Mouse (Mus musculus) embryonic facial prominence, embryonic 11.5 days (tissue): ENCODE results near the gene Klf5. TPM values are rescaled to one million over a fixed set of nuclear protein-coding genes. Genes with fewer than 3 reads are reported as not detected.

ENCODE experiments used
- ATAC-seq: fragments of 200-750 bp; cut with Nextera tagmentation; replicated peaks from 2 replicates; pipeline ENCODE4 v1.8.0; 2017; ENCODE audit warnings: low read depth; ENCODE audit not compliant: insufficient number of reproducible peaks, low FRiP score, low TSS enrichment
- DNase-seq: peaks from one replicate; pipeline ENCODE4 v3.0.0-alpha.2; 2015; ENCODE audit warnings: low spot score
- H3K27ac ChIP-seq: fragments of 300-500 bp; sonication (generic); replicated peaks from 2 replicates; pipeline ENCODE4 v1.5.1; 2014; ENCODE audit warnings: mild to moderate bottlenecking, low read depth, low read length, control low read depth
- H3K27me3 ChIP-seq: fragments of 300-500 bp; sonication (generic); 2 replicates; pipeline ENCODE4 v1.6.1; 2014; ENCODE audit warnings: mild to moderate bottlenecking, low read length, moderate library complexity, mixed read lengths; ENCODE audit not compliant: control insufficient read depth, insufficient read depth
- H3K36me3 ChIP-seq: fragments of 300-500 bp; sonication (generic); replicated peaks from 2 replicates; pipeline ENCODE4 v1.6.1; 2014; ENCODE audit warnings: low read depth, mild to moderate bottlenecking, low read length, moderate library complexity, mixed read lengths; ENCODE audit not compliant: control insufficient read depth, insufficient read depth
- H3K4me1 ChIP-seq: fragments of 300-500 bp; sonication (generic); 2 replicates; pipeline ENCODE4 v1.6.1; 2014; ENCODE audit warnings: low read length, mixed read lengths; ENCODE audit not compliant: control insufficient read depth, insufficient read depth
- H3K4me2 ChIP-seq: fragments of 300-500 bp; sonication (generic); 2 replicates; pipeline ENCODE4 v1.6.1; 2014; ENCODE audit warnings: low read depth, mild to moderate bottlenecking, control low read depth, low read length, moderate library complexity
- H3K4me3 ChIP-seq: fragments of 300-500 bp; sonication (generic); 2 replicates; pipeline ENCODE4 v1.5.1; 2014; ENCODE audit warnings: low read depth, low read length, control low read depth
- H3K9ac ChIP-seq: fragments of 300-500 bp; sonication (generic); replicated peaks from 2 replicates; pipeline ENCODE4 v1.6.1; 2014; ENCODE audit warnings: mild to moderate bottlenecking, control low read depth, low read length
- H3K9me3 ChIP-seq: fragments of 300-500 bp; sonication (generic); replicated peaks from 2 replicates; pipeline ENCODE4 v1.6.1; 2016; ENCODE audit warnings: mild to moderate bottlenecking, low read length, inconsistent platforms, mixed read lengths; ENCODE audit not compliant: control insufficient read depth
- WGBS: fragments of 180-500 bp; shearing (Covaris S2); extraction: QIAGEN DNeasy Blood & Tissue Kit; methylation state at CpG from one replicate; pipeline ENCODE4 v1.1.7; 2014; 5-methylcytosine and 5-hydroxymethylcytosine counted together
- polyA plus RNA-seq: library from polyadenylated mRNA; unstranded; fragments of >200 nt; fragmentation: Nextera tagmentation; extraction: Ambion mirVana; gene quantifications from 2 replicates; pipeline ENCODE4 v1.2.1, GENCODE M21; 2014

Klf5 gene
- polyA plus RNA-seq, 1 experiment from 2014 or later: 4.8 TPM

GRCm38 (mm10) chr14:99340703-99341102 is 42.2 kb downstream of the Klf5 start:
- 76% methylated on average over 1 of the region's 1 CpGs for WGBS
- Histone ChIP-seq H3K4me3 (no peak overlapping the region), H3K9ac (no peak overlapping the region), H3K4me2 (no peak overlapping the region), H3K4me1 (no peaks in the 10 kb centered on the region), H3K36me3 (no peaks in the 10 kb centered on the region), H3K27me3 (no peaks in the 10 kb centered on the region), H3K9me3 (no peaks in the 10 kb centered on the region), H3K27ac (no peak overlapping the region)
- DNase-seq: no peak
- ATAC-seq: no peak

- no peaks in the 10 kb centered on the region for H3K9me3 ChIP-seq
- DNase-seq (no peak), ATAC-seq (no peak)
- no peaks in the 10 kb centered on the region for H3K27me3 ChIP-seq
- no peak overlapping the region for H3K4me2 ChIP-seq
- no peak overlapping the region for H3K4me3 ChIP-seq
- no peak overlapping the region for H3K9ac ChIP-seq
- 73% methylated on average over 13 of the region's 13 CpGs for WGBS
- no peak overlapping the region for H3K27ac ChIP-seq
- no peaks in the 10 kb centered on the region for H3K4me1 ChIP-seq
- H3K36me3 ChIP-seq: no peaks in the 10 kb centered on the region
Measured at GRCm38 (mm10) chr14:99348175-99348764, 49.8 kb downstream of the Klf5 start.

GRCm38 (mm10) chr14:99349606-99350005 is 51.1 kb downstream of the Klf5 start:
- H3K4me3 ChIP-seq: no peak overlapping the region
- ATAC-seq (no peak), DNase-seq (no peak)
- no peak overlapping the region for H3K9ac ChIP-seq
- no peaks in the 10 kb centered on the region for H3K36me3 ChIP-seq
- no peaks in the 10 kb centered on the region for H3K27me3 ChIP-seq
- no peaks in the 10 kb centered on the region for H3K4me1 ChIP-seq
- H3K9me3 ChIP-seq: no peaks in the 10 kb centered on the region
- H3K27ac ChIP-seq: no peak overlapping the region
- no peak overlapping the region for H3K4me2 ChIP-seq
- 72% methylated on average over 6 of the region's 6 CpGs for WGBS

DNA sequence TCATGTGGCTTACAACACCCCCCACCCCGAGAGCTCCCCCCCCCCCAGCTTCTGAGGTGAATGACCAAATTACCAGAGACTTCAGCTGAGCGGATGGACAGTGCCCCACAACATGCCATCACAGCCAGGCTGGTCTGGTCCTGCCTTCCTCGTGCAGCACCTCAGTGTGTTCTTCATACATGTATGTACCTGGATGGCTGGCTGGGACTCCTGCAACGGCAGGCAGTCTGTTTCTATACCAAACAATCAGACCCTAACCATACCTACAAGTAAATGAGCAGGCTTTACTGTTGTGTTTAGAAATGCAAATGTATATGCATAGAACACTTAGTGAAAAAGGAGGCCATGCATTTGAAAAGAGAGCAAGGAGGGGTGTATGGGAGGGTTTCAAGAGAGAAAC is 54.5 kb downstream of the Klf5 start:
- H3K4me2 ChIP-seq: no peak overlapping the region
- no peaks in the 10 kb centered on the region for H3K4me1 ChIP-seq
- DNase-seq (no peak), ATAC-seq (no peak)
- H3K9ac ChIP-seq: no peak overlapping the region
- H3K4me3 ChIP-seq: no peak overlapping the region
- WGBS: 57% methylated on average over 4 of the region's 4 CpGs
- no peaks in the 10 kb centered on the region for H3K27me3 ChIP-seq
- H3K9me3 ChIP-seq: no peaks in the 10 kb centered on the region
- no peaks in the 10 kb centered on the region for H3K36me3 ChIP-seq
- H3K27ac ChIP-seq: no peak overlapping the region

GRCm38 (mm10) chr14:99354046-99354445 is 55.6 kb downstream of the Klf5 start:
- Histone ChIP-seq H3K9ac (no peak overlapping the region), H3K27me3 (no peaks in the 10 kb centered on the region), H3K4me2 (no peak overlapping the region), H3K4me1 (no peaks in the 10 kb centered on the region), H3K27ac (no peak overlapping the region), H3K36me3 (no peaks in the 10 kb centered on the region), H3K4me3 (no peak overlapping the region), H3K9me3 (no peaks in the 10 kb centered on the region)
- DNase-seq (no peak), ATAC-seq (no peak)
- 77% methylated on average over 2 of the region's 2 CpGs for WGBS

- no peaks in the 10 kb centered on the region for H3K9me3 ChIP-seq
- DNase-seq (no peak), ATAC-seq (no peak)
- H3K4me2 ChIP-seq: no peak overlapping the region
- H3K27me3 ChIP-seq: no peaks in the 10 kb centered on the region
- no peak overlapping the region for H3K27ac ChIP-seq
- no peaks in the 10 kb centered on the region for H3K4me1 ChIP-seq
- H3K9ac ChIP-seq: no peak overlapping the region
- no peak overlapping the region for H3K4me3 ChIP-seq
- WGBS: 89% methylated on average over 10 of the region's 10 CpGs
- H3K36me3 ChIP-seq: no peaks in the 10 kb centered on the region
Measured at GRCm38 (mm10) chr14:99354761-99355609, 56.5 kb downstream of the Klf5 start.

DNA sequence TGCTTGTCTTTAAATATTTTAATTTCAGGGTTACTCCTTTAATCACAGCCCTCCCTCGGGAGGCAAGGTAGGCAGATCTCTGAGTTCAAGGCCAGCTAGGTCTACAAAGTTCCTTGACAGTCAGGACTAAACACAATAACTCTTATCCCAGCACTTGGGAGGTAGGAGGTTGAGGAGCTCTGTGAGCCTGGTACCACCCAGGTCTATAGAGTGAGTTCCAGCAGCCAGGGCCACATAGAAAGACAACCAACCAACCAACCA is 57.0 kb downstream of the Klf5 start:
- Histone ChIP-seq H3K27ac (no peak overlapping the region), H3K4me2 (no peak overlapping the region), H3K27me3 (no peaks in the 10 kb centered on the region), H3K4me3 (no peak overlapping the region), H3K9me3 (no peaks in the 10 kb centered on the region), H3K36me3 (no peaks in the 10 kb centered on the region), H3K4me1 (no peaks in the 10 kb centered on the region), H3K9ac (no peak overlapping the region)
- DNase-seq (no peak), ATAC-seq (no peak)
- 84% methylated on average over 1 of the region's 1 CpGs for WGBS

DNA sequence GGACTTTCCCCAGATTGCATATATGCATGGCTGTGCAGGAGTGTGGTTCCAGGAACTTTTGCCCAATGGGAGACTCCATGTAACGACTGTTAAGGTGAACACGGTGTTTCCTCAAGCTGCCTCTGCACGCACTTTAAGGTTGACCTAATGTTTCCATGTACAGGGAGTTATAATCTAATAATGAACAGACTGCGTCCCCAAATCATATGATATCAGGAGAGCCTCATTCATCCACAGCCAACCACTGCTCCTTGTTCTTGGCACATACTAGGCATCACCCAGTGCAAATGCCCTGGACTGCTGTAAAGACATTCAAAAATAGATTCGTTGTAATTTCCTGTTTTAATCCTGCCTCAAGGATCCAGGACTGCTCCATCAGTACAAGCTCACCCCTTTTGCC is 64.5 kb downstream of the Klf5 start:
- no peaks in the 10 kb centered on the region for H3K9me3 ChIP-seq
- DNase-seq (no peak), ATAC-seq (no peak)

More for the DNA sequence above, 64.5 kb downstream of the Klf5 start:
- no peaks in the 10 kb centered on the region for H3K4me1 ChIP-seq
- H3K4me3 ChIP-seq: no peak overlapping the region
- no peak overlapping the region for H3K9ac ChIP-seq
- WGBS: 84% methylated on average over 5 of the region's 5 CpGs
- no peak overlapping the region for H3K27ac ChIP-seq
- H3K36me3 ChIP-seq: no peaks in the 10 kb centered on the region
- no peak overlapping the region for H3K4me2 ChIP-seq
- no peaks in the 10 kb centered on the region for H3K27me3 ChIP-seq
